In genomic region chr14:34339446-34339845, GRCm38 (mm10) we compare ENCODE assay signal across 32 mouse cellular contexts. TPM values are rescaled to one million over a fixed set of nuclear protein-coding genes. Genes with fewer than 3 reads are reported as not detected.
DNase-seq lines count a peak whose midpoint lies in the region; ATAC-seq and TF ChIP-seq lines count a peak whose summit lies in the region.
"Had no signal": no experiment of that assay in that cellular context is flagged by ENCODE, and none has a peak within 500 bp of the region (broad histone marks: within the 10 kb centered on the region; RNA-seq: fewer than 3 reads in every experiment).

No protein-coding gene starts in this region.

- no peak overlapping the region for H3K9ac ChIP-seq in hindbrain, postnatal 0 days (replicated peaks; ENCODE audit: low read length)
- no peak overlapping the region for H3K9ac ChIP-seq in hindbrain, embryonic 12.5 days
- H3K9ac ChIP-seq in midbrain, postnatal 0 days (replicated peaks; ENCODE audit: low read length, poor library complexity, severe bottlenecking) = no peak overlapping the region
- no peak overlapping the region for H3K9ac ChIP-seq in midbrain, embryonic 14.5 days (replicated peaks; ENCODE audit: low read length)
- H3K9ac ChIP-seq: embryonic facial prominence, embryonic 12.5 days; heart, embryonic 15.5 days; intestine, embryonic 15.5 days; liver, embryonic 13.5 days; midbrain, embryonic 13.5 days had no signal

- peak overlapping the region; percentile 29; the same call in 1 of the 2 replicates for H3K27ac ChIP-seq in hindbrain, postnatal 0 days
- no peak overlapping the region for H3K27ac ChIP-seq in hindbrain, embryonic 12.5 days
- no peak overlapping the region for H3K27ac ChIP-seq in midbrain, postnatal 0 days (ENCODE audit: low read depth, low read length)
- no peak overlapping the region for H3K27ac ChIP-seq in midbrain, embryonic 14.5 days (replicated peaks; ENCODE audit: low read depth, low read length)
- H3K27ac ChIP-seq: embryonic facial prominence, embryonic 12.5 days; heart, embryonic 15.5 days; intestine, embryonic 15.5 days; liver, embryonic 13.5 days; midbrain, embryonic 13.5 days had no signal

- DNase-seq in cerebellum, postnatal 10 days = peak; percentile 18 to 26
- DNase-seq in cerebellum, adult 11-12 months = no peak
- DNase-seq in hindbrain, postnatal 0 days (ENCODE audit: low spot score) = peak; percentile 65
- peak; percentile 70 for DNase-seq in midbrain, postnatal 0 days (ENCODE audit: low spot score)
- no peak for DNase-seq in midbrain, embryonic 14.5 days
- DNase-seq in retina, postnatal 7 days (ENCODE audit: low read depth, low spot score) = peak; percentile 2
- DNase-seq: adrenal gland, postnatal 36 days; heart, postnatal 36 days; kidney, adult 8-10 months; kidney, postnatal 10 days; liver, embryonic 13.5 days; lung, adult 2 months; lung, postnatal 14 days; right cerebral cortex, postnatal 25 days; spleen, adult 18-20 months; thymus, postnatal 14 days had no signal

- H3K27me3 ChIP-seq in hindbrain, postnatal 0 days (ENCODE audit: insufficient read depth, low read length) = no peaks in the 10 kb centered on the region
- no peaks in the 10 kb centered on the region for H3K27me3 ChIP-seq in hindbrain, embryonic 12.5 days
- no peaks in the 10 kb centered on the region for H3K27me3 ChIP-seq in midbrain, postnatal 0 days (ENCODE audit: insufficient read depth, low read length)
- no peaks in the 10 kb centered on the region for H3K27me3 ChIP-seq in midbrain, embryonic 14.5 days (ENCODE audit: control insufficient read depth, insufficient read depth, low read length)
- H3K27me3 ChIP-seq: embryonic facial prominence, embryonic 12.5 days; heart, embryonic 15.5 days; intestine, embryonic 15.5 days; liver, embryonic 13.5 days; midbrain, embryonic 13.5 days; Patski had no signal

- ATAC-seq in hindbrain, postnatal 0 days = peak; percentile 66
- ATAC-seq in hindbrain, embryonic 12.5 days (ENCODE audit: low FRiP score) = no peak
- no peak for ATAC-seq in midbrain, postnatal 0 days (ENCODE audit: low FRiP score)
- no peak for ATAC-seq in midbrain, embryonic 14.5 days (ENCODE audit: low FRiP score, low TSS enrichment)
- ATAC-seq: intestine, embryonic 15.5 days; midbrain, embryonic 13.5 days; Patski had no signal

- H3K4me1 ChIP-seq in hindbrain, postnatal 0 days (ENCODE audit: insufficient read depth, low read length) = no peaks in the 10 kb centered on the region
- H3K4me1 ChIP-seq in hindbrain, embryonic 12.5 days = no peaks in the 10 kb centered on the region
- no peaks in the 10 kb centered on the region for H3K4me1 ChIP-seq in midbrain, postnatal 0 days (ENCODE audit: insufficient read depth, low read length)
- H3K4me1 ChIP-seq in midbrain, embryonic 14.5 days (ENCODE audit: control insufficient read depth, insufficient read depth, low read length) = no peaks in the 10 kb centered on the region
- H3K4me1 ChIP-seq: embryonic facial prominence, embryonic 12.5 days; heart, embryonic 15.5 days; intestine, embryonic 15.5 days; liver, embryonic 13.5 days; midbrain, embryonic 13.5 days had no signal

- no peak overlapping the region for H3K4me2 ChIP-seq in hindbrain, postnatal 0 days (ENCODE audit: low read depth, low read length)
- H3K4me2 ChIP-seq in hindbrain, embryonic 12.5 days (replicated peaks) = no peak overlapping the region
- H3K4me2 ChIP-seq in midbrain, postnatal 0 days (ENCODE audit: low read depth, low read length, poor library complexity, severe bottlenecking) = no peak overlapping the region
- H3K4me2 ChIP-seq in midbrain, embryonic 14.5 days (ENCODE audit: low read length) = no peak overlapping the region
- H3K4me2 ChIP-seq: embryonic facial prominence, embryonic 12.5 days; heart, embryonic 15.5 days; intestine, embryonic 15.5 days; liver, embryonic 13.5 days; midbrain, embryonic 13.5 days had no signal

- H3K9me3 ChIP-seq in hindbrain, postnatal 0 days (ENCODE audit: low read length) = no peaks in the 10 kb centered on the region
- H3K9me3 ChIP-seq in hindbrain, embryonic 12.5 days (replicated peaks) = no peaks in the 10 kb centered on the region
- no peaks in the 10 kb centered on the region for H3K9me3 ChIP-seq in midbrain, postnatal 0 days (ENCODE audit: low read length)
- H3K9me3 ChIP-seq in midbrain, embryonic 14.5 days (ENCODE audit: control insufficient read depth, low read length) = no peaks in the 10 kb centered on the region
- H3K9me3 ChIP-seq: embryonic facial prominence, embryonic 12.5 days; heart, embryonic 15.5 days; intestine, embryonic 15.5 days; liver, embryonic 13.5 days; midbrain, embryonic 13.5 days had no signal

- H3K4me3 ChIP-seq in hindbrain, postnatal 0 days (ENCODE audit: low read length) = no peak overlapping the region
- no peak overlapping the region for H3K4me3 ChIP-seq in hindbrain, embryonic 12.5 days
- no peak overlapping the region for H3K4me3 ChIP-seq in midbrain, postnatal 0 days (ENCODE audit: low read depth, low read length)
- no peak overlapping the region for H3K4me3 ChIP-seq in midbrain, embryonic 14.5 days (replicated peaks; ENCODE audit: low read depth, low read length)
- H3K4me3 ChIP-seq: embryonic facial prominence, embryonic 12.5 days; heart, embryonic 15.5 days; intestine, embryonic 15.5 days; liver, embryonic 13.5 days; midbrain, embryonic 13.5 days had no signal

- no peak for TF ChIP-seq CTCF in hindbrain, postnatal 0 days (IDR thresholded peaks at IDR 0.05; ENCODE audit: low read depth)
- no peak for TF ChIP-seq CTCF in midbrain, postnatal 0 days (IDR thresholded peaks at IDR 0.05)

- 39% methylated on average over 1 of the region's 1 CpGs for WGBS in hindbrain, postnatal 0 days
- 71% methylated on average over 1 of the region's 1 CpGs for WGBS in hindbrain, embryonic 12.5 days
- WGBS in midbrain, postnatal 0 days = 44% methylated on average over 1 of the region's 1 CpGs
- WGBS in midbrain, embryonic 14.5 days = 53% methylated on average over 1 of the region's 1 CpGs

- H3K36me3 ChIP-seq in hindbrain, postnatal 0 days (ENCODE audit: insufficient read depth, low read length) = peaks cover 69% of the 10 kb centered on the region
- peaks cover 87% of the 10 kb centered on the region for H3K36me3 ChIP-seq in hindbrain, embryonic 12.5 days
- peaks cover 60% of the 10 kb centered on the region for H3K36me3 ChIP-seq in midbrain, postnatal 0 days (ENCODE audit: insufficient read depth, low read length)
- H3K36me3 ChIP-seq in midbrain, embryonic 14.5 days (ENCODE audit: control insufficient read depth, insufficient read depth, low read length) = peaks cover 91% of the 10 kb centered on the region

RNA-seq across cellular contexts. Expression of gene Fam25c, which starts 15.8 kb away (rescaled TPM):
- total RNA-seq in hindbrain, postnatal 0 days (2014; rRNA removed) = not detected in 2 replicates
- not detected in 2 replicates for polyA plus RNA-seq in hindbrain, postnatal 0 days (2015; fragmentation: Nextera tagmentation; extraction: Ambion mirVana)
- polyA plus RNA-seq in hindbrain, embryonic 12.5 days (2016; fragmentation: Nextera tagmentation; extraction: Ambion mirVana) = not detected in 2 replicates
- not detected in 2 replicates for total RNA-seq in midbrain, postnatal 0 days (2014; rRNA removed)
- not detected in 2 replicates for polyA plus RNA-seq in midbrain, postnatal 0 days (2015; fragmentation: Nextera tagmentation; extraction: Ambion mirVana)
- not detected in 2 replicates for polyA plus RNA-seq in midbrain, embryonic 14.5 days (2014; fragmentation: Nextera tagmentation; extraction: Ambion mirVana)
- total RNA-seq: adrenal gland, adult 18-20 months; adrenal gland, postnatal 36 days; gastrocnemius, adult 8-10 months; heart, postnatal 36 days; left cerebral cortex, adult 18-20 months; left cerebral cortex, postnatal 36 days; megakaryocyte progenitor cell, adult 5-6 weeks; neutrophil, adult 5-6 weeks had no signal
- polyA plus RNA-seq: cerebellum, adult 2 months; embryonic facial prominence, embryonic 12.5 days; forebrain, embryonic 11.5 days; gonadal fat pad, adult 2 months; heart, embryonic 15.5 days; intestine, embryonic 15.5 days; liver, embryonic 13.5 days; midbrain, embryonic 13.5 days; Patski; testis, adult 2 months had no signal

RNA-seq across cellular contexts. Expression of gene Glud1, which starts 28.9 kb away (rescaled TPM):
- 243 and 272 TPM in 2 replicates for total RNA-seq in hindbrain, postnatal 0 days (2014; rRNA removed)
- 143 and 153 TPM in 2 replicates for polyA plus RNA-seq in hindbrain, postnatal 0 days (2015; fragmentation: Nextera tagmentation; extraction: Ambion mirVana)
- polyA plus RNA-seq in hindbrain, embryonic 12.5 days (2016; fragmentation: Nextera tagmentation; extraction: Ambion mirVana) = 97.7 and 110 TPM in 2 replicates
- 185 and 192 TPM in 2 replicates for total RNA-seq in midbrain, postnatal 0 days (2014; rRNA removed)
- polyA plus RNA-seq in midbrain, postnatal 0 days (2015; fragmentation: Nextera tagmentation; extraction: Ambion mirVana) = 114 TPM in 2 replicates
- polyA plus RNA-seq in midbrain, embryonic 14.5 days (2014; fragmentation: Nextera tagmentation; extraction: Ambion mirVana) = 95.7 and 109 TPM in 2 replicates

RNA-seq across cellular contexts. Expression of gene Shld2, which starts 29.2 kb away (rescaled TPM):
- total RNA-seq in hindbrain, postnatal 0 days (2014; rRNA removed) = 4.0 and 5.8 TPM in 2 replicates
- 9.2 and 11.4 TPM in 2 replicates for polyA plus RNA-seq in hindbrain, postnatal 0 days (2015; fragmentation: Nextera tagmentation; extraction: Ambion mirVana)
- polyA plus RNA-seq in hindbrain, embryonic 12.5 days (2016; fragmentation: Nextera tagmentation; extraction: Ambion mirVana) = 8.5 and 9.4 TPM in 2 replicates
- 6.4 and 8.2 TPM in 2 replicates for total RNA-seq in midbrain, postnatal 0 days (2014; rRNA removed)
- polyA plus RNA-seq in midbrain, postnatal 0 days (2015; fragmentation: Nextera tagmentation; extraction: Ambion mirVana) = 6.9 and 8.5 TPM in 2 replicates
- polyA plus RNA-seq in midbrain, embryonic 14.5 days (2014; fragmentation: Nextera tagmentation; extraction: Ambion mirVana) = 6.5 and 8.1 TPM in 2 replicates

RNA-seq across cellular contexts. Expression of gene Sncg, which starts 35.1 kb away (rescaled TPM):
- 49.5 and 65.3 TPM in 2 replicates for total RNA-seq in hindbrain, postnatal 0 days (2014; rRNA removed)
- polyA plus RNA-seq in hindbrain, postnatal 0 days (2015; fragmentation: Nextera tagmentation; extraction: Ambion mirVana) = 164 and 165 TPM in 2 replicates
- polyA plus RNA-seq in hindbrain, embryonic 12.5 days (2016; fragmentation: Nextera tagmentation; extraction: Ambion mirVana) = 130 and 136 TPM in 2 replicates
- 14.3 and 22.3 TPM in 2 replicates for total RNA-seq in midbrain, postnatal 0 days (2014; rRNA removed)
- 26.1 and 36.8 TPM in 2 replicates for polyA plus RNA-seq in midbrain, postnatal 0 days (2015; fragmentation: Nextera tagmentation; extraction: Ambion mirVana)
- polyA plus RNA-seq in midbrain, embryonic 14.5 days (2014; fragmentation: Nextera tagmentation; extraction: Ambion mirVana) = 55.8 and 59.8 TPM in 2 replicates
- total RNA-seq: megakaryocyte progenitor cell, adult 5-6 weeks; neutrophil, adult 5-6 weeks had no signal
- polyA plus RNA-seq: Patski had no signal

RNA-seq across cellular contexts. Expression of gene Mmrn2, which starts 35.8 kb away (rescaled TPM):
- 6.8 and 8.1 TPM in 2 replicates for total RNA-seq in hindbrain, postnatal 0 days (2014; rRNA removed)
- 2.5 and 2.6 TPM in 2 replicates for polyA plus RNA-seq in hindbrain, postnatal 0 days (2015; fragmentation: Nextera tagmentation; extraction: Ambion mirVana)
- 7.0 and 7.3 TPM in 2 replicates for polyA plus RNA-seq in hindbrain, embryonic 12.5 days (2016; fragmentation: Nextera tagmentation; extraction: Ambion mirVana)
- 2.9 TPM in 2 replicates for total RNA-seq in midbrain, postnatal 0 days (2014; rRNA removed)
- polyA plus RNA-seq in midbrain, postnatal 0 days (2015; fragmentation: Nextera tagmentation; extraction: Ambion mirVana) = 2.1 and 2.6 TPM in 2 replicates
- 1.8 and 4.2 TPM in 2 replicates for polyA plus RNA-seq in midbrain, embryonic 14.5 days (2014; fragmentation: Nextera tagmentation; extraction: Ambion mirVana)
- total RNA-seq: megakaryocyte progenitor cell, adult 5-6 weeks; neutrophil, adult 5-6 weeks had no signal

Comparison
In these comparisons a context has a peak if more than half of its experiments do, and no peak if none do; other contexts are left out.
1. DNase-seq: peak in cerebellum, postnatal 10 days (2 of 2), hindbrain, postnatal 0 days (single experiment), midbrain, postnatal 0 days (single experiment) and retina, postnatal 7 days (single experiment); none in cerebellum, adult 11-12 months (single experiment) and midbrain, embryonic 14.5 days (single experiment).